Mouse (Mus musculus) lung, postnatal 0 days (tissue): ENCODE measurements at regions not wholly inside any gene's neighbourhood (a gene's known extent, or its start where the extent isn't known, plus 50 kb on each side); places are given as distances from the start of the nearest gene placed in this dataset.

Experiments
- CTCF ChIP-seq: IDR thresholded peaks from 2 replicates; pipeline ENCODE4 v1.5.1; 2016; ENCODE audit warnings: antibody characterized with exemption, mild to moderate bottlenecking
- EP300 ChIP-seq: IDR thresholded peaks from 2 replicates; pipeline ENCODE4 v1.6.1; 2016; ENCODE audit warnings: antibody characterized with exemption, mild to moderate bottlenecking, control low read depth

DNA sequence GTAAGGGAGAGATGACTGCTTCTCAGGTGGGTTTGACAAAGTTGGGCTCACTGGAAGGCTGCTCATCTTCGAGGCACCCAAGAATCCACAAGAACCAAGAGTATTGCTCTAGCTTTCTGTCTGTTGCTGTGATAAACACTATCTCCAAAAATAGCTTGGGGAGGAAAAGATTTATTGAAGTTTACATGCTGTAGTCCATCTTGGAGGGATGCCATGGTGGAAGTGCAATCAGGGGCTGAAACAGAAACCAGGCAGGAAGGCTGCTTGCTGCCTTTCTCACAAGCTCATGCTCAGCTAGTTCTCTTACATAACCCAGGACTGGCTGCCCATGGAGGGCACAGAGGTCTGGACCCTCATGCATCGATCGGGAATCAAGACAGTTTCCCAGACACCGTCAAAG is 314.5 kb upstream of the Rbfox1 start:
- TF ChIP-seq CTCF (no peak), EP300 (no peak)
